Mouse (Mus musculus): ENCODE results near the gene Cpxm1.

DNA sequence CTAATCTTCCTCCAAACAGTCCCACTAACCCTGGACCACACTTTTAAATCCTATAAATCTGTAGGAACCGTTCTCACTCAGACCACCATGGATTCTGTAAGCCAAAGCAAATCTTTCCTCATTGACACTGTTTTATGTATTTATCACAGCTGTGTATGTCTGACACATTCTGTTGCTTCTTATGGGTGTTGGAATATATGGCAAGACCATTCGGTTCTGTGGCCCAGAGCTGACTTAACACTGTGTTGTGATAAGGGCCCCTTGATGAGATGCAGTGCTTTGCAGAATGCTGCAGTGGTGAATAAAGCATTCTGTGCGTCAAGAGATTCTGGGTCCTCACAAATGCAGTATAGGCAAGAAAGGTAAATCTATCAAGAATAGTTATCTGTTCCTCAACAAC, 34.8 kb upstream of the Cpxm1 start:
- TF ChIP-seq CTCF (IDR thresholded peaks at IDR 0.05; ENCODE audit: control insufficient read depth, insufficient read depth, insufficient replicate concordance, low read depth, low read length) (no peak), POLR2A (IDR thresholded peaks at IDR 0.05; ENCODE audit: control insufficient read depth, low read depth, low read length) (no peak)

Data from testis, adult 2 months (tissue).